Mouse (Mus musculus) embryonic facial prominence, embryonic 14.5 days (tissue): ENCODE results near the gene Ccdc85a. TPM values are rescaled to one million over a fixed set of nuclear protein-coding genes. Genes with fewer than 3 reads are reported as not detected.

Experiments
- polyA plus RNA-seq: library from polyadenylated mRNA; unstranded; fragments of >200 nt; fragmentation: Nextera tagmentation; extraction: Ambion mirVana; gene quantifications from 2 replicates; pipeline ENCODE4 v1.2.1, GENCODE M21; 2014

The Ccdc85a gene
- polyA plus RNA-seq, 1 experiment from 2014 or later = 4.0 TPM

Other genes starting within 250 kb of the Ccdc85a start
- gene Gm6685, start 244.5 kb downstream of the Ccdc85a start, polyA plus RNA-seq = not detected in 2 replicates